Mouse (Mus musculus): ENCODE data around the gene Rap2a. TPM values are rescaled to one million over a fixed set of nuclear protein-coding genes. Genes with fewer than 3 reads are reported as not detected.

The Rap2a gene
- polyA plus RNA-seq, 1 experiment from 2014 or later: 8.3 TPM

GRCm38 (mm10) chr14:120476186-120476697, 2.0 kb upstream of the Rap2a start:
- H3K9me3 ChIP-seq (ENCODE audit: control insufficient read depth): no peaks in the 10 kb centered on the region
- no peak overlapping the region for H3K9ac ChIP-seq (ENCODE audit: low read depth, low read length)
- no peak for ATAC-seq
- no peak overlapping the region for H3K4me3 ChIP-seq (ENCODE audit: low read depth, low read length)
- H3K4me1 ChIP-seq (replicated peaks; ENCODE audit: control insufficient read depth, insufficient read depth, low read length): peaks cover 2% of the 10 kb centered on the region; the same call in 1 of the 2 replicates
- no peak for TF ChIP-seq CTCF (IDR thresholded peaks at IDR 0.05; ENCODE audit: low read depth)
- WGBS: 63% methylated on average over 7 of the region's 7 CpGs
- no peak overlapping the region; the same call in 1 of the 2 replicates for H3K4me2 ChIP-seq (replicated peaks; ENCODE audit: low read depth)
- H3K27me3 ChIP-seq (replicated peaks; ENCODE audit: control insufficient read depth, insufficient read depth, low read length): no peaks in the 10 kb centered on the region
- H3K36me3 ChIP-seq (ENCODE audit: control insufficient read depth, insufficient read depth): no peaks in the 10 kb centered on the region
- no peak overlapping the region for H3K27ac ChIP-seq (ENCODE audit: low read depth, low read length)

- Histone ChIP-seq H3K27me3 (replicated peaks; ENCODE audit: control insufficient read depth, insufficient read depth, low read length) (no peaks in the 10 kb centered on the region), H3K4me3 (ENCODE audit: low read depth, low read length) (peak overlapping the region; percentile 82), H3K9me3 (ENCODE audit: control insufficient read depth) (no peaks in the 10 kb centered on the region), H3K36me3 (ENCODE audit: control insufficient read depth, insufficient read depth) (no peaks in the 10 kb centered on the region), H3K4me2 (replicated peaks; ENCODE audit: low read depth) (peak overlapping the region; percentile 95), H3K4me1 (replicated peaks; ENCODE audit: control insufficient read depth, insufficient read depth, low read length) (peaks cover 2% of the 10 kb centered on the region; the same call in 1 of the 2 replicates), H3K27ac (ENCODE audit: low read depth, low read length) (peak overlapping the region; percentile 98), H3K9ac (ENCODE audit: low read depth, low read length) (peak overlapping the region; percentile 86)
- WGBS: under 1% methylated on average over 46 of the region's 46 CpGs
- ATAC-seq: peak; percentile 93
- no peak for TF ChIP-seq CTCF (IDR thresholded peaks at IDR 0.05; ENCODE audit: low read depth)
Measured at GRCm38 (mm10) chr14:120477288-120477981, 809 bp upstream of the Rap2a start.

DNA sequence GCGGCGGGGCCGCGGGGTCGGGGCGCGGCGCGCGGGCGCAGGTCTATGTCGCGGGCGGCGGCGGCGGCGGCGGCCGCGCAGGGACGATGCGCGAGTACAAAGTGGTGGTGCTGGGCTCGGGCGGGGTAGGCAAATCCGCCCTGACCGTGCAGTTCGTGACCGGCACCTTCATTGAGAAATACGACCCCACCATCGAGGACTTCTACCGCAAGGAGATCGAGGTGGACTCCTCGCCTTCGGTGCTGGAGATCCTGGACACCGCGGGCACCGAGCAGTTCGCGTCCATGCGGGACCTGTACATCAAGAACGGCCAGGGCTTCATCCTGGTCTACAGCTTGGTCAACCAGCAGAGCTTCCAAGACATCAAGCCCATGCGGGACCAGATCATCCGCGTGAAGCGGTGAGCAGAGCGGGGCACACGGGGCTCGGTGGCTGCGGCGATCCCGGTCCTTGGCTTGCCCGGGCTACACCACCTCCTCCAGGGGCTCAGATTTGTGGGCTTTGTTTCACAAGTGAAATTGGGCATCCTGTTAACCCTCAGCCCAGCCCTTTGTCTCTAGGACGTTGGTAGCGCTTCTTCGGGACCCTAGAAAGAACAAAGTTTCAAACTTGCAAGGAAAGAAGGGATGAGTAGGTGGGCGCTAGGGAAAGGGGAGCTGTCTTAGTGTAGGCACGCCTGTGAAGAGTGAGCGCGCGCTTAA, 547 bp downstream of the Rap2a start:
- Histone ChIP-seq H3K27ac (ENCODE audit: low read depth, low read length) (peak overlapping the region; percentile 98), H3K4me1 (replicated peaks; ENCODE audit: control insufficient read depth, insufficient read depth, low read length) (peaks cover 2% of the 10 kb centered on the region; the same call in 1 of the 2 replicates), H3K4me3 (ENCODE audit: low read depth, low read length) (peak overlapping the region; percentile 82), H3K36me3 (ENCODE audit: control insufficient read depth, insufficient read depth) (no peaks in the 10 kb centered on the region), H3K9me3 (ENCODE audit: control insufficient read depth) (no peaks in the 10 kb centered on the region), H3K9ac (ENCODE audit: low read depth, low read length) (peak overlapping the region; percentile 86), H3K27me3 (replicated peaks; ENCODE audit: control insufficient read depth, insufficient read depth, low read length) (no peaks in the 10 kb centered on the region), H3K4me2 (replicated peaks; ENCODE audit: low read depth) (peak overlapping the region; percentile 95)
- peak; percentile 22 for ATAC-seq
- TF ChIP-seq CTCF (IDR thresholded peaks at IDR 0.05; ENCODE audit: low read depth): no peak
- under 1% methylated on average over 62 of the region's 62 CpGs for WGBS

GRCm38 (mm10) chr14:120480341-120480900, 2.2 kb downstream of the Rap2a start:
- ATAC-seq: no peak
- H3K36me3 ChIP-seq (ENCODE audit: control insufficient read depth, insufficient read depth): no peaks in the 10 kb centered on the region
- H3K27me3 ChIP-seq (replicated peaks; ENCODE audit: control insufficient read depth, insufficient read depth, low read length): no peaks in the 10 kb centered on the region
- no peak overlapping the region for H3K27ac ChIP-seq (ENCODE audit: low read depth, low read length)
- peak overlapping the region; percentile 41 for H3K4me2 ChIP-seq (replicated peaks; ENCODE audit: low read depth)
- no peak overlapping the region for H3K9ac ChIP-seq (ENCODE audit: low read depth, low read length)
- TF ChIP-seq CTCF (IDR thresholded peaks at IDR 0.05; ENCODE audit: low read depth): no peak
- H3K4me1 ChIP-seq (replicated peaks; ENCODE audit: control insufficient read depth, insufficient read depth, low read length): peaks cover 2% of the 10 kb centered on the region; the same call in 1 of the 2 replicates
- WGBS: 72% methylated on average over 8 of the region's 8 CpGs
- no peaks in the 10 kb centered on the region for H3K9me3 ChIP-seq (ENCODE audit: control insufficient read depth)
- H3K4me3 ChIP-seq (ENCODE audit: low read depth, low read length): peak overlapping the region; percentile 82

- TF ChIP-seq CTCF (IDR thresholded peaks at IDR 0.05; ENCODE audit: low read depth): no peak
- no peak overlapping the region for H3K27ac ChIP-seq (ENCODE audit: low read depth, low read length)
- H3K9me3 ChIP-seq (ENCODE audit: control insufficient read depth): no peaks in the 10 kb centered on the region
- ATAC-seq: no peak
- 89% methylated on average over 4 of the region's 4 CpGs for WGBS
- H3K4me1 ChIP-seq (replicated peaks; ENCODE audit: control insufficient read depth, insufficient read depth, low read length): peaks cover 2% of the 10 kb centered on the region; the same call in 1 of the 2 replicates
- no peak overlapping the region for H3K9ac ChIP-seq (ENCODE audit: low read depth, low read length)
- H3K36me3 ChIP-seq (ENCODE audit: control insufficient read depth, insufficient read depth): no peaks in the 10 kb centered on the region
- H3K4me3 ChIP-seq (ENCODE audit: low read depth, low read length): no peak overlapping the region
- H3K4me2 ChIP-seq (replicated peaks; ENCODE audit: low read depth): no peak overlapping the region; the same call in 1 of the 2 replicates
- H3K27me3 ChIP-seq (replicated peaks; ENCODE audit: control insufficient read depth, insufficient read depth, low read length): no peaks in the 10 kb centered on the region
Measured at GRCm38 (mm10) chr14:120480927-120481326, 2.7 kb downstream of the Rap2a start.

DNA sequence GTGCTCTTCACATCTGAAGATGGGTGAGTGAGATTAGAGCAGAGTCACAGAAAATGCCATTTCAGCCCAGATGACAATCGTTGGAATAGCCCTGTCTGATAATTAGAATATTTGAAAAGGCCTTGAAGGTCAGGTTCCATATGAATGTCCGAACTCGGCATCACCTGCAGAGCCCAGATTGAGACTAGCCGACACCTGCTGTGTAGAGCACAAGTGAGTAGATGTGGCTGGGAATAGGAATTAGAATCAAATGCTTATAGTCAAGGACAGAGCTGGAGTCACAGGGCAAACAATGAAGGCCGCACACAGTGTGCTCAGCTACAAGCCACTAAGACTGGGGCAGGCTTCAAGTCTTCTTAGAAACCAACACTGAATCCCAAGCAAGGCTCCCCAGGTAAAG, 6.3 kb downstream of the Rap2a start:
- Histone ChIP-seq H3K4me1 (replicated peaks; ENCODE audit: control insufficient read depth, insufficient read depth, low read length) (no peaks in the 10 kb centered on the region), H3K4me2 (replicated peaks; ENCODE audit: low read depth) (no peak overlapping the region), H3K27me3 (replicated peaks; ENCODE audit: control insufficient read depth, insufficient read depth, low read length) (no peaks in the 10 kb centered on the region), H3K4me3 (ENCODE audit: low read depth, low read length) (no peak overlapping the region), H3K9me3 (ENCODE audit: control insufficient read depth) (no peaks in the 10 kb centered on the region), H3K27ac (ENCODE audit: low read depth, low read length) (no peak overlapping the region), H3K9ac (ENCODE audit: low read depth, low read length) (no peak overlapping the region), H3K36me3 (ENCODE audit: control insufficient read depth, insufficient read depth) (no peaks in the 10 kb centered on the region)
- ATAC-seq: no peak
- 91% methylated on average over 5 of the region's 5 CpGs for WGBS
- no peak for TF ChIP-seq CTCF (IDR thresholded peaks at IDR 0.05; ENCODE audit: low read depth)
